Mouse (Mus musculus): ENCODE results near the gene Agbl3. TPM values are rescaled to one million over a fixed set of nuclear protein-coding genes. Genes with fewer than 3 reads are reported as not detected.

The Agbl3 gene
- polyA plus RNA-seq, 1 experiment = 15.9 TPM

GRCm38 (mm10) chr6:34805582-34805981, 25.4 kb downstream of the Agbl3 start:
- no peaks in the 10 kb centered on the region for H3K27me3 ChIP-seq (ENCODE audit: control insufficient read depth, insufficient read depth, low read length)
- no peak overlapping the region for H3K4me3 ChIP-seq (replicated peaks; ENCODE audit: insufficient read depth, low read depth, low read length)
- H3K27ac ChIP-seq (ENCODE audit: insufficient read depth, low read length) = no peak overlapping the region
- no peaks in the 10 kb centered on the region for H3K4me1 ChIP-seq (ENCODE audit: control insufficient read depth, insufficient read depth, low read length)
- TF ChIP-seq POLR2A (IDR thresholded peaks at IDR 0.05; ENCODE audit: borderline replicate concordance, insufficient read depth, low read length) = no peak
- no peak for TF ChIP-seq CTCF (IDR thresholded peaks at IDR 0.05; ENCODE audit: borderline replicate concordance, insufficient read depth, low read depth, low read length)
- DNase-seq = no peak
- WGBS = 80% methylated on average over 2 of the region's 2 CpGs

- Histone ChIP-seq H3K27ac (ENCODE audit: insufficient read depth, low read length) (no peak overlapping the region), H3K4me3 (replicated peaks; ENCODE audit: insufficient read depth, low read depth, low read length) (no peak overlapping the region), H3K27me3 (ENCODE audit: control insufficient read depth, insufficient read depth, low read length) (no peaks in the 10 kb centered on the region), H3K4me1 (ENCODE audit: control insufficient read depth, insufficient read depth, low read length) (no peaks in the 10 kb centered on the region)
- WGBS = 94% methylated on average over 4 of the region's 4 CpGs
- no peak for DNase-seq
- no peak for TF ChIP-seq CTCF (IDR thresholded peaks at IDR 0.05; ENCODE audit: borderline replicate concordance, insufficient read depth, low read depth, low read length)
- TF ChIP-seq POLR2A (IDR thresholded peaks at IDR 0.05; ENCODE audit: borderline replicate concordance, insufficient read depth, low read length) = no peak
Measured at GRCm38 (mm10) chr6:34810651-34811050, 30.4 kb downstream of the Agbl3 start.

GRCm38 (mm10) chr6:34824406-34824805, 44.2 kb downstream of the Agbl3 start:
- no peak for TF ChIP-seq POLR2A (IDR thresholded peaks at IDR 0.05; ENCODE audit: borderline replicate concordance, insufficient read depth, low read length)
- no peak for TF ChIP-seq CTCF (IDR thresholded peaks at IDR 0.05; ENCODE audit: borderline replicate concordance, insufficient read depth, low read depth, low read length)
- Histone ChIP-seq H3K4me1 (ENCODE audit: control insufficient read depth, insufficient read depth, low read length) (no peaks in the 10 kb centered on the region), H3K27ac (ENCODE audit: insufficient read depth, low read length) (no peak overlapping the region), H3K4me3 (replicated peaks; ENCODE audit: insufficient read depth, low read depth, low read length) (no peak overlapping the region), H3K27me3 (ENCODE audit: control insufficient read depth, insufficient read depth, low read length) (no peaks in the 10 kb centered on the region)
- DNase-seq = no peak

GRCm38 (mm10) chr6:34832352-34832751, 52.1 kb downstream of the Agbl3 start:
- no peak for DNase-seq
- TF ChIP-seq CTCF (IDR thresholded peaks at IDR 0.05; ENCODE audit: borderline replicate concordance, insufficient read depth, low read depth, low read length) (no peak), POLR2A (IDR thresholded peaks at IDR 0.05; ENCODE audit: borderline replicate concordance, insufficient read depth, low read length) (no peak)
- Histone ChIP-seq H3K4me3 (replicated peaks; ENCODE audit: insufficient read depth, low read depth, low read length) (no peak overlapping the region), H3K4me1 (ENCODE audit: control insufficient read depth, insufficient read depth, low read length) (no peaks in the 10 kb centered on the region), H3K27me3 (ENCODE audit: control insufficient read depth, insufficient read depth, low read length) (no peaks in the 10 kb centered on the region), H3K27ac (ENCODE audit: insufficient read depth, low read length) (no peak overlapping the region)
- WGBS = 96% methylated on average over 5 of the region's 5 CpGs

- H3K4me3 ChIP-seq (replicated peaks; ENCODE audit: insufficient read depth, low read depth, low read length) = no peak overlapping the region
- no peak for TF ChIP-seq POLR2A (IDR thresholded peaks at IDR 0.05; ENCODE audit: borderline replicate concordance, insufficient read depth, low read length)
- TF ChIP-seq CTCF (IDR thresholded peaks at IDR 0.05; ENCODE audit: borderline replicate concordance, insufficient read depth, low read depth, low read length) = no peak
- 90% methylated on average over 11 of the region's 11 CpGs for WGBS
- H3K27ac ChIP-seq (ENCODE audit: insufficient read depth, low read length) = no peak overlapping the region
- no peaks in the 10 kb centered on the region for H3K27me3 ChIP-seq (ENCODE audit: control insufficient read depth, insufficient read depth, low read length)
- H3K4me1 ChIP-seq (ENCODE audit: control insufficient read depth, insufficient read depth, low read length) = no peaks in the 10 kb centered on the region
- DNase-seq = no peak
Measured at GRCm38 (mm10) chr6:34861546-34862053, 81.4 kb downstream of the Agbl3 start.

GRCm38 (mm10) chr6:34862381-34862780, 82.1 kb downstream of the Agbl3 start:
- WGBS = 91% methylated on average over 6 of the region's 6 CpGs

GRCm38 (mm10) chr6:34862791-34863403, 82.7 kb downstream of the Agbl3 start, which contains the start of gene Tmem140:
Gene Tmem140, plus strand, starts transcription at chr6:34863146.
- DNase-seq = no peak
- H3K4me3 ChIP-seq (replicated peaks; ENCODE audit: insufficient read depth, low read depth, low read length) = no peak within 1 kb of the TSS
- no peak for TF ChIP-seq POLR2A (IDR thresholded peaks at IDR 0.05; ENCODE audit: borderline replicate concordance, insufficient read depth, low read length)
- no peak for TF ChIP-seq CTCF (IDR thresholded peaks at IDR 0.05; ENCODE audit: borderline replicate concordance, insufficient read depth, low read depth, low read length)
- H3K4me1 ChIP-seq (ENCODE audit: control insufficient read depth, insufficient read depth, low read length) = no peaks in the 10 kb centered on the region
- no peaks in the 10 kb centered on the region for H3K27me3 ChIP-seq (ENCODE audit: control insufficient read depth, insufficient read depth, low read length)
- no peak within 1 kb of the TSS for H3K27ac ChIP-seq (ENCODE audit: insufficient read depth, low read length)
- WGBS = 66% methylated on average over 11 of the region's 11 CpGs

More at GRCm38 (mm10) chr6:34862381-34862780, 82.1 kb downstream of the Agbl3 start:
- no peaks in the 10 kb centered on the region for H3K27me3 ChIP-seq (ENCODE audit: control insufficient read depth, insufficient read depth, low read length)
- no peak overlapping the region for H3K27ac ChIP-seq (ENCODE audit: insufficient read depth, low read length)
- no peak overlapping the region for H3K4me3 ChIP-seq (replicated peaks; ENCODE audit: insufficient read depth, low read depth, low read length)
- H3K4me1 ChIP-seq (ENCODE audit: control insufficient read depth, insufficient read depth, low read length) = no peaks in the 10 kb centered on the region
- DNase-seq = no peak
- TF ChIP-seq POLR2A (IDR thresholded peaks at IDR 0.05; ENCODE audit: borderline replicate concordance, insufficient read depth, low read length) (no peak), CTCF (IDR thresholded peaks at IDR 0.05; ENCODE audit: borderline replicate concordance, insufficient read depth, low read depth, low read length) (no peak)

GRCm38 (mm10) chr6:34863786-34864514, 83.7 kb downstream of the Agbl3 start:
- Histone ChIP-seq H3K27ac (ENCODE audit: insufficient read depth, low read length) (no peak overlapping the region), H3K4me1 (ENCODE audit: control insufficient read depth, insufficient read depth, low read length) (no peaks in the 10 kb centered on the region), H3K4me3 (replicated peaks; ENCODE audit: insufficient read depth, low read depth, low read length) (no peak overlapping the region), H3K27me3 (ENCODE audit: control insufficient read depth, insufficient read depth, low read length) (no peaks in the 10 kb centered on the region)
- no peak for TF ChIP-seq POLR2A (IDR thresholded peaks at IDR 0.05; ENCODE audit: borderline replicate concordance, insufficient read depth, low read length)
- no peak for TF ChIP-seq CTCF (IDR thresholded peaks at IDR 0.05; ENCODE audit: borderline replicate concordance, insufficient read depth, low read depth, low read length)
- no peak for DNase-seq
- 74% methylated on average over 9 of the region's 9 CpGs for WGBS

All from cerebellum, adult 2 months (tissue).